Mouse (Mus musculus) CD4-positive helper T cell, adult 2 months (primary cell): ENCODE data around the gene Galnt18.

Experiments used
- DNase-seq: peaks from one replicate; pipeline ENCODE4 v3.0.0-alpha.2; 2012; ENCODE audit warnings: low read depth, missing footprints, low spot score

Galnt18 gene

GRCm38 (mm10) chr7:111563316-111564110 lies 216.3 kb downstream of the Galnt18 start:
- no peak for DNase-seq

GRCm38 (mm10) chr7:111560097-111560496 lies 219.7 kb downstream of the Galnt18 start:
- DNase-seq, result peak; percentile 4

- no peak for DNase-seq
These were observed 220.8 kb downstream of the Galnt18 start for GRCm38 (mm10) chr7:111559011-111559410.

GRCm38 (mm10) chr7:111550987-111551386 lies 228.8 kb downstream of the Galnt18 start:
- no peak for DNase-seq

GRCm38 (mm10) chr7:111547069-111547468 lies 232.7 kb downstream of the Galnt18 start:
- DNase-seq, result no peak

GRCm38 (mm10) chr7:111545614-111546013 lies 234.2 kb downstream of the Galnt18 start:
- no peak for DNase-seq

GRCm38 (mm10) chr7:111537946-111538345 lies 241.8 kb downstream of the Galnt18 start:
- DNase-seq, result no peak

GRCm38 (mm10) chr7:111534826-111535405 lies 244.9 kb downstream of the Galnt18 start:
- DNase-seq, result no peak

GRCm38 (mm10) chr7:111528961-111529643 lies 250.7 kb downstream of the Galnt18 start:
- DNase-seq, result no peak

GRCm38 (mm10) chr7:111528462-111528861 lies 251.3 kb downstream of the Galnt18 start:
- no peak for DNase-seq

GRCm38 (mm10) chr7:111520881-111521280 lies 258.9 kb downstream of the Galnt18 start:
- DNase-seq, result no peak

- DNase-seq, result no peak
These were observed 261.1 kb downstream of the Galnt18 start for GRCm38 (mm10) chr7:111518581-111519242.

GRCm38 (mm10) chr7:111516882-111517281 lies 262.9 kb downstream of the Galnt18 start:
- no peak for DNase-seq

- no peak for DNase-seq
These were observed 264.3 kb downstream of the Galnt18 start for GRCm38 (mm10) chr7:111515471-111515870.

GRCm38 (mm10) chr7:111509167-111509854 lies 270.5 kb downstream of the Galnt18 start:
- no peak for DNase-seq

- DNase-seq, result no peak
These were observed 279.2 kb downstream of the Galnt18 start for GRCm38 (mm10) chr7:111500616-111501015.

GRCm38 (mm10) chr7:111499255-111499790 lies 280.5 kb downstream of the Galnt18 start:
- no peak for DNase-seq

GRCm38 (mm10) chr7:111497191-111497590 lies 282.6 kb downstream of the Galnt18 start:
- no peak for DNase-seq

- no peak for DNase-seq
These were observed 287.4 kb downstream of the Galnt18 start for GRCm38 (mm10) chr7:111492242-111492949.

GRCm38 (mm10) chr7:111491566-111491965 lies 288.2 kb downstream of the Galnt18 start:
- DNase-seq, result no peak
